Mouse (Mus musculus) R1 (cell line): ENCODE measurements at regions not wholly inside any gene's neighbourhood (a gene's known extent, or its start where the extent isn't known, plus 50 kb on each side); places are given as distances from the start of the nearest gene placed in this dataset.

ENCODE experiments used
- DNase-seq: peaks from one replicate; pipeline ENCODE4 v3.0.0-alpha.2; 2018; ENCODE audit warnings: low read depth, low spot score

- DNase-seq: no peak
Measured at GRCm38 (mm10) chrX:21558318-21558717, 74.0 kb downstream of the Agtr2 start.

- DNase-seq: no peak
Measured at GRCm38 (mm10) chrX:21566669-21567068, 82.3 kb downstream of the Agtr2 start.

- peak; percentile 1 for DNase-seq
Measured at GRCm38 (mm10) chrX:21567530-21567929, 83.2 kb downstream of the Agtr2 start.

GRCm38 (mm10) chrX:21567971-21568370 is 83.6 kb downstream of the Agtr2 start:
- DNase-seq: no peak

GRCm38 (mm10) chrX:21579945-21580344 is 95.6 kb downstream of the Agtr2 start:
- no peak for DNase-seq

GRCm38 (mm10) chrX:21586030-21586429 is 101.7 kb downstream of the Agtr2 start:
- no peak for DNase-seq

GRCm38 (mm10) chrX:21589811-21590210 is 105.5 kb downstream of the Agtr2 start:
- DNase-seq: no peak
